Mouse (Mus musculus) liver, postnatal 0 days (tissue): Measurements from ENCODE around the gene Gtpbp8.

Experiments used
- CTCF ChIP-seq: sonication (generic); IDR thresholded peaks from 2 replicates; pipeline ENCODE4 v1.5.1; 2016; ENCODE audit warnings: antibody characterized with exemption, low read depth
- EP300 ChIP-seq: IDR thresholded peaks from 2 replicates; pipeline ENCODE4 v1.6.1; 2016; ENCODE audit warnings: antibody characterized with exemption, low read depth, mild to moderate bottlenecking

DNA sequence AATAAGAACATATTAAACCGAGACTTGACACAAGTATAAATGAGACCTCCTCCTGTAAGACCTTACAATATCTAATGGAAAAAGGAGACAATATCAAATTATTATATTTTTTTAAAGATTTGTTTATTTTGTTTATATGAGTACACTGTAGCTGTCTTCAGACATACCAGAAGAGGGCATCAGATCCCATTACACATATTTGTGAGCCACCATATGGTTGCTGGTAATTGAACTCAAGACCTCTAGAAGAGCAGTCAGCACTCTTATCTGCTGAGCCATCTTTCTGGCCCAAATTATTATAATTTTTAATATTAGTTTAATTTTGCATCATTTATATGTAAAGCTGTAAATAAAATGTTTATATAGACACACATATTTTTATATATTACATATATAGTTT is 3.4 kb downstream of the Gtpbp8 start:
- TF ChIP-seq EP300, result no peak
- TF ChIP-seq CTCF, result 0 out of 2 replicates have a peak, but pooled peaks have one; percentile 13
